Mouse (Mus musculus) megakaryocyte, adult 5-6 weeks (primary cell): ENCODE measurements around the gene Vwa7. TPM values are rescaled to one million over a fixed set of nuclear protein-coding genes. Genes with fewer than 3 reads are reported as not detected.
A peak's percentile ranks its signal among the peaks of the same experiment; 100 is the strongest.
"Not testable (repeated sequence)": the region's sequence is repeated elsewhere in the genome, so short reads cannot be mapped to it uniquely, and the experiment has no call there.

Experiments
- ATAC-seq: 2 replicates; pipeline ENCODE4 v1.8.0; 2016; ENCODE audit warnings: mild to moderate bottlenecking, inconsistent platforms; ENCODE audit not compliant: poor library complexity, severe bottlenecking
- total RNA-seq, 2 experiments: library from RNA; stranded (forward) in 1 of 2; stranded (reverse) in 1 of 2; fragments of 153-499, 151-499 nt in 1 of 2; fragments of 221-1000, 200-1000 nt in 1 of 2; gene quantifications; 2 replicates each; pipeline versions ENCODE4 v1.2.3 to v1.2.4; 2015 to 2017

The Vwa7 gene
- total RNA-seq, 2 experiments from 2014 or later: 0.11 TPM; not detected in 1

DNA sequence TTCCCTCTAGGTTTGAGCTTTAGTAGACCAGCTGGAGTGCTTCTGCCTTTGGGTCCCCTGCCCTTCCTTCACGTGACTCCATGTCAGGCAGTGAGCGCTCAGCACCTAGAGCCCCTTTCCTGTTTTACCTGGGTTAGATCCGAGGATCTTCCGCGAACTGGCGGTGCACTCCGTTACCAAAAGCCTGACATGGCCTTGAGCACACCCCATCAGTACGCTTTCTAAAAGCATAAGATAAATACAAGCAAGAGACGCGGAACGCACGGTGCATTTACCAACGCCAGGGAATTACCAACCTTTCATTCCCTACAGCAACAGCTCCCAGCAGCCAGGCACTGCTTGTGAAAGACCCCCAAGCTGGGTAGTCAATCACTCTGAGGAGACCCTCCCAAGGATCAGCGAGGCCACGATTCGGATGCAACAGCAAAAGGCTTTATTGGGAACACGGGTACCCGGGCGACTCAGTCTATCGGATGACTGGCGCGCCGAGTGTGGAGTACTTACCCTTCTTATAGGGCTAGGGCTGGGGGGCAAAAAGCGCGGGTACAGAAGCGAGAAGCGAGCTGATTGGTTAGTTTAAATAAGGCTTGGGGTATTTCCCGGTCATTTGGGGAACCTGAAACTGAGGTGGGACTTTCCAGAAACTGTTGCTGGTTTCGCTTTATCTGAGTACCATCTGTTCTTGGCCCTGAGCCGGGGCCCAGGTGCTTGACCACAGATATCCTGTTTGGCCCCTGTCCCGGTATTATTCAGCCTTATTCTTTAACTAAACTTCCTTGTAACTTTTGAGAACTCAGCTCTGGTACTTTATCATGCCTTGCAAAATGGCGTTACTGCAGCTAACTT lies 16.3 kb upstream of the Vwa7 start:
- ATAC-seq: peak; percentile 25

DNA sequence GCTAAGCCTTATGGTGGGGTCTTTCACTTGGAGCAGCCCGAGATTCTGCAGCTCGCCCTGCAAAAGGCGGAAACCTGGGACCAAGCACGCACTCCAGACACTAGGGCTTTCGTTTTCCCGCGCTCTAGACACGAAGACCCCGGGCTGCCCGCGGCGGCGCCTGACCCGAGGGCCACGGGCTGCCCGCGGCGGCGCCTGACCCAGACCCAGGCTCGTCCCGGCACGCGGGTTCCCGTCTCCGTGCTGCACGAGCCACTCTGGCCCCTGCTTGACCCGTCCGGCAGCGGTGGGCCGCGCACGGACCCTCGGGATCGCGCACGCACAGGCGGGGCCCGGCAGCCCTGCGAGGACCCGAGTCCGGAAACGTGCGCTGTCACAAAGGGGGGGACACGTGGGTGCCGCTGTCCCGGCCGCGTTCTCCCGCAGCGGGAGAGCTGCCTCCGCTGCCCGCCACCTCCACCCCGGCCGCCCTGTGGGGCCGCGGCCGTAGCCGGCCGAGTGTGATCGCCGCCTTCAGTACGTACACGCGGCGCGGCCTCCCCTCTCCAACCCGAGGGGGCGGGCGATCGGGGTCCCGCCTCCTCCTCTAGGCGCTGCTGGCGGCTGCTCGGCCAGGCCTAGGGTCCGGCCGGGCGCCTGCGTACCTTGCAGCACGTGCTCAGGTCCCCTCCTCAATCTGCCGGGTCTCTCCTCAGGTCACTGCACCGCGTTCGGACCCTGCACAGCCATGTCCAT lies 15.5 kb upstream of the Vwa7 start, which contains the start of gene Vars:
Vars (plus strand) TSS at position 271 of the 735 bp plus-strand sequence.
- ATAC-seq: peak; percentile 73

DNA sequence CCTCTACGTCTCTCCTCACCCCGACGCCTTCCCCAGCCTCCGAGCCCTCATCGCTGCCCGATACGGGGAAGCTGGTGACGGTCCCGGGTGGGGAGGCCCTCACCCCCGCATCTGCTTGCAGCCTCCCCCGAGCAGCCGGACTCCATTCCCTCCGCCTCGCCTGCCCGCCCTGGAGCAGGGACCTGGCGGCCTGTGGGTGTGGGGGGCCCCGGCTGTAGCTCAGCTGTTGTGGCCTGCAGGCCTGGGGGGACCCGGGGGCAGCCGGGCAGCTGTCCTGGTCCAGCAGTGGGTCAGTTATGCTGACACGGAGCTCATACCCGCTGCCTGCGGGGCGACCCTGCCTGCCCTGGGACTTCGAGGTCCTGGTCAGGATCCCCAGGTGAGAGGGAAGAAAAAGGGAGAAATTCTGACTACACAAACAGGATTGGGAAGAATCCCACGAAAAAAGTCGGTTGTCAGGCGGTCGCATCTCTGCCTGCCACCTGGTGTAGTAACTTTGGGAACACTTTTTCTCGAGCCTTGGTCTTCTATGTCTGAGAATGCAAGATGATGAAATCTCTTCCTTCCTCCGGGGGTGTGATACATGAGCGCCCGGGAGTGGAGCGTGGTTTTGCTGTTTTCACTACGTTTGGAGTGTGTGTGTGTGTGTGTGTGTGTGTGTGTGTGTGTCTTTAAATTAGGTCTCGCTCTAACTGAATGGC lies 14.8 kb upstream of the Vwa7 start:
- ATAC-seq: peak; percentile 26

DNA sequence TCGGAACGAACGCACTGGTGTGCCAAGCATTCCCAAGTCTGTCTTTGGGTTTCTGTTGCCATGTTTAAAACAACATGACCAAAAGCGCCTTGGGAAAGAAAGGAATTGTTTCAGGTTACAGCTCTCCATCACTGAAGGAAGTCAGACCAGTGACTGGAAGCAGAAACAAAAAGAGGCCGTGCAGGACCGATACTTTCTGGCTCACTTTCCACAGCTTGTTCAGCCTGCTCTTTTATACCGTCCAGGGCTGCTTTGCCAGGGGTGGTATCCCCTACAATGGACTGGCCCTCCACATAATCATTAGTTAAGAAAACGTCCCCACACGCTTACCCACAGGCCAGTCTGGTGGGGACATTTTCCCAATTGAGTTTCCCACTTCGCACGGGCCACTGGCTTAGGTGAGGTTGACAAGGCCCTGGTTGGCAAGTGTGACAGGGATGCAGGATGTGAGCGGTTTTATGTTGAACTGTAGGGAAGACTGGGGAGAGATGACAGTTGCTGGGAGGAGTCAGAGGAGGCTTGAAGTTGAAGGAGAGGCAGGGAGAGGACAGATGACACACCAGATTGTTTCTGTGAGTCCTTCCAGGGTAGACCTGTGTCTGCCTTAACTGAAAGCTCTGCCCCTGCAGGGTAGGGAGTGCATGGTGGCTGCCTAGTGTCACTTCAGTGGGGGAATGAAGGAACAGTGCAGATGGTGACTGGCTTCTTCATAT lies 14.1 kb upstream of the Vwa7 start:
- no peak for ATAC-seq

DNA sequence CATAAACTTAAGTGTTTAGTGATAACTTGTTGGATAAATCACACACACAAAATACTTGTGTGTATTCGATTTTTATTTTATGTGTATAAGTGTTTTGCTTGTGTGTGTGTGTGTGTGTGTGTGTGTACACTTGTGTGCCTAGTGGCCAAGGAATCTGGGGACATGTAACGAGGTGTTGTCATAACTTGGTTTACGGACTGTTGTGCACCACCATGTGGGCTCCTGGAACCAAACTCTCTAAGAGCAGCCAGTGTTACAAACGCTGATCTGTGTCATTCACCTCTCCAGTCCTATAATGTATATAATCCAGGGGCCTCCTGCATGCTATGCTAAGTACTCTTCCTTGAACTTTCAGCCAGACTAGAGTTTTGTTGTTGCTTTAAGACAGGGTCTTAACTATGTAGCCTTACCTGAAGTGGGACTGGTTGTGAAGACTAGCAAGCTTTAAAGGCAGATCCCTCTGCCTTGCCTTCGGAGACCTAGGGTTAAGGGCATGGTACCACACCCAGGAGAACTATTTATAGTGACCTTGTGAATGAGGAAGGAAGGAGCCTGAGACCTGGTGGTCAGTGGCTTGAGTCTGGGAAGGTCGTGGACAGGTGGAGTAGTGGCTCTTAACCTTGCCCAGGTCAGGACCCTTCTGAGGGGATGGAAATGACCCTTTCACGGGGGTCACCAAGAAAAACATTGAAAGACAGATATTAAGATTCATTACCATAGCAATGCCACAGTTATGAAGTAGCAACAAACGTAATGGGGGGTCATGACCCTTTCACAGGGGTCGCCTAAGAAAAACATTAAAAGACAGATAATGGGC lies 13.1 kb upstream of the Vwa7 start:
- ATAC-seq: no peak

DNA sequence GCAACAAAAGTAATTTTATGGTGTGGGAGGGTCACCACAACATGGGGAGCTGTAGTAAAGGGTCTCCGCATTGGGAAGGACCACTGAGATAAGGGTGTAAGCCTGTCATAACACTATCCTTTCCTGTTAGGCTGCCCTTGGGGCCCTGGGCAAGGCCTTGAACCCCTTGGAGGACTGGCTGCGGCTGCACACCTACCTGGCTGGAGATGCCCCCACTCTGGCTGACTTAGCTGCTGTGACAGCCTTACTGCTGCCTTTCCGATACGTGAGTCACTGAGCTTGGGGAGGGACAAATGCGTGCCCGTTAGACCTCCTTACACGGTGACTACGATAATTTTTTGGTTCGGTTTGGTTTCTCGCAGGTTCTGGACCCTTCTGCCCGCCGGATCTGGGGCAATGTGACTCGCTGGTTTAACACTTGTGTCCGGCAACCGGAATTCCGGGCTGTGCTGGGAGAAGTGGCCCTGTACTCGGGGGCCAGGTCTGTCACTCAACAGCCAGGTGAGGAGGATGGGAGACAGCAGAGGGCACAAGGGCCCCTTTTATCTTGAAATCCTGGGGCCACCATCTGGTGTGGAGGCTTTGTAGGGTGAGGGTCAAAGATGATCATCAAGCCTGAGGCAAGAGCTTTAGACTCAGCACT lies 12.2 kb upstream of the Vwa7 start:
- no peak for ATAC-seq

DNA sequence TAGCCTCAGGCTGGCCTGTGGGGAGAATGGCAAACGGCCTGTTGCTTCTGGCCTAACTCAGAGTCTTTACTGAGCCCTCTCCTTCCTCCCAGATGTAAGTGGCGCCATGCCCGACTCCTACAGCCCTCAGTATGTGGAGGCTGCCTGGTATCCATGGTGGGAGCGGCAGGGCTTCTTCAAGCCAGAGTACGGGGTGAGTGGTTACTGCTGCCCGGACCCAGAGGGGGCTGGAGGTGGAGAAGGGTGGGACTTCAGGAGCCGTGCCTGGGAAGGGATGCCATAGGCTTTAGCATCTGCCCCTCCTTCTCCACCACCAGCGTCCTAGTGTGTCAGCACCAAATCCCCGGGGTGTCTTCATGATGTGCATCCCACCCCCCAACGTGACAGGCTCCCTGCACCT lies 11.2 kb upstream of the Vwa7 start:
- ATAC-seq: no peak

DNA sequence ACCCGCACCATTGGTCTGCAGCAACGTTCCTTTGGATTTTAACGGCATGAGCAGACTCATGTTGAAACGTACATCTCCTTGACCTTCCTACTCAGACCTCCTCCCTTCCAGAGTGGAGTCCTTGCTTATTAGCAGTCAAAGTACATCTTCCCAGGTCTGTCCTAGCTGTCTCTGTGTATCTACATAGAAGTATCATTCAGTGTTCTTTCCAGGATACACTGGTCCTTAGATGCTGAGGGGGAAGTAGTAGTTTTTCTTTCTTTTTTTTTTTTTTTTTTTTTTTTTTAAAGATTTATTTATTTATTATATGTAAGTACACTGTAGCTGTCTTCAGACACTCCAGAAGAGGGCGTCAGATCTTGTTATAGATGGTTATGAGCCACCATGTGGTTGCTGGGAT lies 10.5 kb upstream of the Vwa7 start:
- not testable (repeated sequence) for ATAC-seq

DNA sequence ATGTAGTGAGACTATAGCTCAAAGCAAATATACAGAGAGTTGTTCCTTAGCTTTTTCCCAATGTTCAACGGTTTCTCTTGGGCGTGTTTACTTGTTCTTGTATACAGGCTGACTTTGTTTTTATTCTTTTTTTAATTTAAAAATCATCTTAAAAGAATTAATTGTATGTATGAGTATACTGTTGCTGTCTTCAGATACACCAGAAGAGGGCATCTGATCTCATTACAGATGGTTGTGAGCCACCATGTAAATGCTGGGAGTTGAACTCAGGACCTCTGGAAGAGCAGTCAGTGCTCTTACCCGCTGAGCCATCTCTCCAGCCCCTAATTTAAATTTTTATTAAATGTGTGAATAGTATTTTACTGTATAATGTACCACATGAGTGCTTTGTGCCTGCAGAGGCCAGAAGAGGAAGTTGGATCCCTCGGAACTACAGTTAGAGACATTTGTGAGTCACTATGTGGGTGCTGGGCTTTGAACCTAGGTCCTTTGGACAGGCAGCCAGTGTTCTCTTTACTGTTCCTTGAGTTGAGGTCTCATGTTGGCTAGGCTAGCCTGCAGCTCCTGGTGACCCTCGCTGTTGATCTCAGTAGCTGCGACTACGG lies 8.9 kb upstream of the Vwa7 start:
- 0 out of 2 replicates have a peak, but pooled peaks have one; percentile 30 for ATAC-seq

DNA sequence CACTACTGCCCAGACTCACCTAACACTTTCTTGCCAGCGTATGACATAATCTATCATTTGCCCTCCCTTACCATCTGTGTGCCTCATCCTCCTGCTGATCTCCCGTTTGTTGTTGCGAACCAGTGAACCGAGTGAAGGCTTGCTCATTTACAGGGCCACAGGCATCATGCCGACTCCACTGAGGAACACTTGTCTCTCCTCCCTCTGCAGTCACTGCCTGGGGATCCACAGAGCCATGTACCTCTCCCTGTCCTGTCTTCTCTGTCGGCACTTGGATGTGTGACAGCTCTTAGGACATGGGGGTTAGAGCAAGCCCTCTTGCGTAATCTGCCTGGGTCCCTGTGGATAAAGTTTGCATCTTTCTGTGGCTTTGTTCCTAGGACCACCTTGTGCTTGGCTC lies 6.8 kb upstream of the Vwa7 start:
- no peak for ATAC-seq

DNA sequence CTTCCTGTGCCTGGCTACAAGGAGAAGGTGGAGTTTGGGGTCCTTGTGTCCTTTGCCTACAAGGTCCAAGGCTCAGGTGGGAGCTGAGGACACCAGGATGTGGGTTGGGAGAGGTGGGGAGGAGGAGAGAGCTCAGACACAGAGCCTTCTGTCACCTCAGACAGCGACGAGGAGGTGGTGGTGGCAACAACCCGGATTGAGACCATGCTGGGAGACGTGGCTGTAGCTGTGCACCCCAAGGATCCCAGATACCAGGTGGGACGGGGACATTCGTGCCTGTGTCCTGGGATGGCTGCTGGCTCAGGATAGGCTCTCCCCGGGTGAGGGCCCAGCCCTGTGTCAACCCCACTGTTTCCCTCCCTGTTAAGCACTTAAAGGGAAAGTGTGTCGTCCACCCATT lies 4.9 kb upstream of the Vwa7 start:
- ATAC-seq: no peak

DNA sequence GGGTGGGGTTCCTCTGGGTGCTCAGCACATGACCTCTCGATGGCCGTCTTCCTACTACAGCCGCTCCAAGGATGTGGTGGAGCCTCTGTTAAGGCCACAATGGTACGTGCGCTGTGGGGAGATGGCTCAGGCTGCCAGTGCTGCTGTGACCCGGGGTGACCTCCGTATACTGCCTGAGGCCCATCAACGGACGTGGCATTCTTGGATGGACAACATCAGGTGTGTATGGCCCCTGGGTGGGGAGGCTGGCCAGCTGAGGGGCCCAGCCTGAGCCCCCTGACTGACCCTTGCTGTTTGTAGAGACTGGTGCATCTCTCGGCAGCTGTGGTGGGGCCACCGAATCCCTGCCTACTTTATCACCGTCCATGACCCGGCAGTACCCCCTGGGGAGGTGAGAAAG lies 3.9 kb upstream of the Vwa7 start:
- ATAC-seq: no peak

DNA sequence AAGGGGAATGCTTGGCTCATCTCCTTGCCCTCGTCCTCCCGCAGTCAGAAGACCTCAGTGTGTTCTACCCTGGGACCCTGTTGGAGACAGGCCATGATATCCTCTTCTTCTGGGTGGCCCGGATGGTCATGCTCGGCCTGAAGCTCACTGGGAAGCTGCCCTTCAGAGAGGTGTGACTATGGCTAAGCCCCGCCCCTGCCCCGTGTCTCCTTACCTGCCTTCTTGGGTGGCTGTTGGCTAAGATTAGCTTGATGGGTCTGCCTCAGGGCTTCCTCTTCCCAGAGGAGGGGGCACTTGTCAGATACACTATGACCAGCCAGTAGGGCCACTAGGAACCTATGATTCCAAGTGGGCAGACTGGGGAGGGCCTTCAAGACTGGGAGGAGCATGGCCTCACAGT lies 3.2 kb upstream of the Vwa7 start:
- no peak for ATAC-seq

DNA sequence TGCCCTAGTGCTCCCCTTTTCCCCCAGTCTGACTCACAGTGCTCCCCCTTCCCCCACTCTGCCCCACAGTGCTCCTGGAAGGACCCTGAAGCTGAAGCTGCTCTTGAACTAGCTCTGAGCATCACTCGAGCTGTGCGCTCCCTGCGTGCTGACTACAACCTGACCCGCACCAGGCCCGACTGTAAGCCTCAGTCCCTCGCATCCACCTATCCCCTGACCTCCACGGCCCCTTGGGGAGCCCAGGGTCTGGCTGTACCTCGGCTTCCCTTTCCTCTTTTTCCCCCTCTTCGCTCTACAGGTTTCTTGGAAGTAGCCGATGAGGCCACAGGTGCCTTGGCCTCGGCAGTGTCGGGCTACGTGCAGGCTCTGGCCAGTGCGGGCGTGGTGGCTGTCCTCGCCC lies 1.1 kb upstream of the Vwa7 start:
- no peak for ATAC-seq

DNA sequence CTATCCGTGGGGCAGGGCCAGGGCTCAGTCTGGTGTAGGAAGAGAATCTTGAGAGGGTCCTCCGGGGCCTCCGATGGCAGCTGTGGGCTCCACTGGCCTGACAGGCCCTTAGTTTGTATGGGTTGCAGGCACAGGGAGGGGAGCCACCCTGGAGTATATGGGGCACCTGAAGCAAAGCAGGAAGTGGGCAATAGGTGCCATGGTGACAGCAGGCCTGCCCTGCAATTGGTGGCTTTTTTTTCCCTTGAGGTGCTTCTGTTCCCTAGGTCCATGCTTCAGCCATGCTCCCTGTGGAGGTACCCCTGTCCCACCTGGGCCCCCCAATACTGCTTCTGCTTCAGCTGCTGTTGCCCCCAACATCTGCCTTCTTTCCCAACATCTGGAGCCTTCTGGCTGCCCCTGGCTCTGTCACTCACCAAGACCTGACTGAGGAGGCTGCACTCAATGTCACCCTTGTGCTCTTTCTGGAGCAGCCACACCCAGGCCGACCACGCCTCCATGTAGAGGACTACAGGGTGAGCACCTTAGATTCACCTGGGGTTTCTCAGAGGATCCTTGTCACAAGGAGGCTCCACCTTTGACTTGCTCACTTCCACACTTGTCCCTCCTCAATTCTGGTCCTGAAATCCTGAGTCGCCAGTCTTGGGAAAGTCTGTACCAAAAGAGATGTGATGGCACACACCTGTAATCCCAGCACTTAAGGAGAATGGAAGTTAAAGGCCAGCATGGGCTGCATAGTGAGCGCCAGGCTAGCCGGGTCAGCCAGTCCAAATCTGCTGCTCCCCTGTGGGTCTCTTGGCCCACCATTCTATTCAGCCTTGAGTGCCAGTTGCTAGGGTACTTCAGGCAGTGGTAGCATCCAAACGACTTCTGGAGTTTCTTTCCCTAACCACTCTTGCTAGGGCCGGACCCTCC lies 669 bp downstream of the Vwa7 start:
- ATAC-seq: no peak

DNA sequence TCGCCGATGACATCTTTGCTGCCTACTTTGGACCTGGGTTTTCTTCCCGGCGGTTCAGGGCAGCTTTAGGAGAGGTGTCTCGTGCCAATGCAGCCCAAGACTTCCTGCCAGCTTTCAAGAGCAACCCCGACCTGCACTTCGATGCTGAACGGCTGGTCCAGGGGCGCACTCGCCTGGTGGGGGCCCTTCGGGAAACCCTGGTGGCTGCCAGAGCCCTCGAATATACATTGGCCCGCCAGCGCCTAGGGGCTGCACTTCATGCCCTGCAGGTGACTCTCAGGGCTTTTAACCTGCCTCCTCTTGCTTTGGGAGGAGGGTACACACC lies 1.3 kb downstream of the Vwa7 start:
- ATAC-seq: no peak

DNA sequence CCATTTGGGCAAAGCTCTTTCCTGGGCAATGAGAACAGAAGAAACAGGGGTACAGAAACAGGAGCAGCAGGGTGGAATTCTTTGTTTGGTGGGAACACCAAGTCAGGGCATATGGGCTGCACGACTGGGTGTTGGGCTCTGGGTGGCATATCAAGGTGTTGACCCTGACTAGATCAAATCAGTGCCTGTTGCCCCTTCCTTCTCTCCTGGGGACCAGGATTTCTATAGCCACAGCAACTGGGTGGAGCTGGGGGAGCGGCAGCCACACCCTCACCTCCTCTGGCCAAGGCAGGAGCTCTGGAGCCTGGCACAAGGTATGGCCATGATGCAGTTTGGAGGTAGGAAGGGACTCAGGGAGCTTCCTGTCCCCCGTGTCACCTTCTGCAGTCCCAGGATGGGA lies 1.8 kb downstream of the Vwa7 start:
- ATAC-seq: no peak

DNA sequence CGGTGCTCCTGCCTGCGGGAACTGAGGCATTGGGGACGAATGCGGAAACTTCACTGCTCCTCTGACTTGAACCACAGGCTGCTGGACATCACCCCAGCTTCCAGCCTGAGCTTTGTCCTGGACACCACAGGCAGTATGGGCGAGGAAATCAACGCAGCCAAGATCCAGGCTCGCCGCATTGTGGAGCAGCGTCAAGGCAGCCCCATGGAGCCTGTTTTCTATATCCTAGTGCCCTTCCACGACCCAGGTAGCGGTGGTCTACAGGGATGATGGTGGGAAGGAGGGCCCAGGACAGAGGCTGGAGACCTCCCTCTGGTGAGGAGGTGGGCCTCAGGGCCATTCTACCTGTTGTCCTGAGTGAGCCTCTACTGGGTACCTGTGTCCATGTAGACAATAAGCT lies 3.5 kb downstream of the Vwa7 start:
- no peak for ATAC-seq
